Mouse (Mus musculus) embryonic facial prominence, embryonic 11.5 days (tissue): ENCODE data around the gene Slc27a5. TPM values are rescaled to one million over a fixed set of nuclear protein-coding genes. Genes with fewer than 3 reads are reported as not detected.

Experiments used
- ATAC-seq: fragments of 200-750 bp; cut with Nextera tagmentation; replicated peaks from 2 replicates; pipeline ENCODE4 v1.8.0; 2017; ENCODE audit warnings: low read depth; ENCODE audit not compliant: insufficient number of reproducible peaks, low FRiP score, low TSS enrichment
- DNase-seq: peaks from one replicate; pipeline ENCODE4 v3.0.0-alpha.2; 2015; ENCODE audit warnings: low spot score
- H3K27ac ChIP-seq: fragments of 300-500 bp; sonication (generic); replicated peaks from 2 replicates; pipeline ENCODE4 v1.5.1; 2014; ENCODE audit warnings: mild to moderate bottlenecking, low read depth, low read length, control low read depth
- H3K27me3 ChIP-seq: fragments of 300-500 bp; sonication (generic); 2 replicates; pipeline ENCODE4 v1.6.1; 2014; ENCODE audit warnings: mild to moderate bottlenecking, low read length, moderate library complexity, mixed read lengths; ENCODE audit not compliant: control insufficient read depth, insufficient read depth
- H3K36me3 ChIP-seq: fragments of 300-500 bp; sonication (generic); replicated peaks from 2 replicates; pipeline ENCODE4 v1.6.1; 2014; ENCODE audit warnings: low read depth, mild to moderate bottlenecking, low read length, moderate library complexity, mixed read lengths; ENCODE audit not compliant: control insufficient read depth, insufficient read depth
- H3K4me1 ChIP-seq: fragments of 300-500 bp; sonication (generic); 2 replicates; pipeline ENCODE4 v1.6.1; 2014; ENCODE audit warnings: low read length, mixed read lengths; ENCODE audit not compliant: control insufficient read depth, insufficient read depth
- H3K4me2 ChIP-seq: fragments of 300-500 bp; sonication (generic); 2 replicates; pipeline ENCODE4 v1.6.1; 2014; ENCODE audit warnings: low read depth, mild to moderate bottlenecking, control low read depth, low read length, moderate library complexity
- H3K4me3 ChIP-seq: fragments of 300-500 bp; sonication (generic); 2 replicates; pipeline ENCODE4 v1.5.1; 2014; ENCODE audit warnings: low read depth, low read length, control low read depth
- H3K9ac ChIP-seq: fragments of 300-500 bp; sonication (generic); replicated peaks from 2 replicates; pipeline ENCODE4 v1.6.1; 2014; ENCODE audit warnings: mild to moderate bottlenecking, control low read depth, low read length
- H3K9me3 ChIP-seq: fragments of 300-500 bp; sonication (generic); replicated peaks from 2 replicates; pipeline ENCODE4 v1.6.1; 2016; ENCODE audit warnings: mild to moderate bottlenecking, low read length, inconsistent platforms, mixed read lengths; ENCODE audit not compliant: control insufficient read depth
- WGBS: fragments of 180-500 bp; shearing (Covaris S2); extraction: QIAGEN DNeasy Blood & Tissue Kit; methylation state at CpG from one replicate; pipeline ENCODE4 v1.1.7; 2014; 5-methylcytosine and 5-hydroxymethylcytosine counted together
- polyA plus RNA-seq: library from polyadenylated mRNA; unstranded; fragments of >200 nt; fragmentation: Nextera tagmentation; extraction: Ambion mirVana; gene quantifications from 2 replicates; pipeline ENCODE4 v1.2.1, GENCODE M21; 2014

The Slc27a5 gene
- polyA plus RNA-seq, 1 experiment from 2014 or later: not detected

DNA sequence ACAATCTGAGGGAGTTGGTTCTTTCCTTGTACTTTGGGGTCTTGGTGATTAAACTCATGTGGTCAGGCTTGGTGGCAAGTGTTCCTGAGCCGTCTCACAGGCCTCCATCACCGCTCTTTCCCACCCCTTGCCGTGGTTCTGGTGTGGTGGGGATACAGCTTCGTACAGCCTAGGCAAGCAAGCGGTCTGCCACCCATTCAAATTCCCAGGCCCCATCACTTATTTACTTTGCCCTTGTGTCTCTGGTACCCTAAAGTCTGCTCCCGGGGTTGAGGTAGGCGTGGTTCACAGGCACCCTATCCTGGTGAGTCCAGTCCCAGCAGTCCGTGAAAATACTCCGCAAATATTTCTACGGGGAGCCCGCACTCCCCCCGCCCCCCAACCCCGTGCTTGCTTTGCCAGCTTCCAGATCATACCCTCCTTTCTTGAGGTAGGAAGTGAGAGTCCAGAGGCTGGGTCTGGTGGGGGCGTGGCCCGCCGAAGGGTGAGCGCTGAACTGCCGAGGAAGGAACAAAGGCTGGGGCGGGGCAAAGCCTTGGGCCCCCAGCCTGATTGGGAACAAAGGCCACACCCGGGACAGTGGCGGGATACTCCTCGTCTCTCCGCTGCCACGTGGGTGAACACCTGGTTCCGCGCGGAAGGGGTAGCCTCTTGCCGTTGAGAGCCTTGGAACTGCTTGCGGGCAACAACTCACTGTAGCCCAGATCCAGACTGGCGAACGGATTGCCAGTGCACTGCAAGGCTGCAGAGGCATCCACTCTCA lies 25.0 kb upstream of the Slc27a5 start:
- H3K4me2 ChIP-seq: peak overlapping the region; percentile 97
- peak overlapping the region; percentile 99 for H3K9ac ChIP-seq
- no peaks in the 10 kb centered on the region for H3K27me3 ChIP-seq
- H3K9me3 ChIP-seq: no peaks in the 10 kb centered on the region
- peak overlapping the region; percentile 100 for H3K27ac ChIP-seq
- H3K36me3 ChIP-seq: peaks cover 9% of the 10 kb centered on the region
- WGBS: 4% methylated on average over 31 of the region's 31 CpGs
- H3K4me3 ChIP-seq: peak overlapping the region; percentile 96
- H3K4me1 ChIP-seq: no peaks in the 10 kb centered on the region; the same call in 1 of the 2 replicates
- DNase-seq: peak; percentile 95
- ATAC-seq: peak; percentile 77

DNA sequence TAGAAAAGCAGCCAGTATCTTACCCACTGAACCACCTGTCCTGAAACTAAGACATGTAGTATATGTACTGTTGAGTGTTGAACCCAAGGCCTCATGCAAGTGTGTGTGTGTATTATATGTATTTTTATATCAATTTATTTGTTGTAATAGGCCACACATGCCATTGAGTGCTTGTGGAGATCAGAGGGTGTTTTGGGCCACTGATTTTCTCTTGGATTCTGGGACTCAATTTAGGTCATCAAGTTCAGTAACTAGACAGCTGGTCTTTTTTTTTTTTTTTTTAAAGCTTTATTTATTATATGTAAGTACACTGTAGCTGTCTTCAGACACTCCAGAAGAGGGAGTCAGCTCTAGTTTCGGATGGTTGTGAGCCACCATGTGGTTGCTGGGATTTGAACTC lies 17.2 kb upstream of the Slc27a5 start:
- H3K9ac ChIP-seq: no peak overlapping the region
- H3K36me3 ChIP-seq: no peaks in the 10 kb centered on the region
- no peak for ATAC-seq
- H3K4me2 ChIP-seq: no peak overlapping the region
- no peak overlapping the region for H3K27ac ChIP-seq
- no peak for DNase-seq
- 87% methylated on average over 1 of the region's 1 CpGs for WGBS
- H3K9me3 ChIP-seq: no peaks in the 10 kb centered on the region
- H3K4me3 ChIP-seq: no peak overlapping the region
- no peaks in the 10 kb centered on the region for H3K27me3 ChIP-seq
- H3K4me1 ChIP-seq: no peaks in the 10 kb centered on the region

DNA sequence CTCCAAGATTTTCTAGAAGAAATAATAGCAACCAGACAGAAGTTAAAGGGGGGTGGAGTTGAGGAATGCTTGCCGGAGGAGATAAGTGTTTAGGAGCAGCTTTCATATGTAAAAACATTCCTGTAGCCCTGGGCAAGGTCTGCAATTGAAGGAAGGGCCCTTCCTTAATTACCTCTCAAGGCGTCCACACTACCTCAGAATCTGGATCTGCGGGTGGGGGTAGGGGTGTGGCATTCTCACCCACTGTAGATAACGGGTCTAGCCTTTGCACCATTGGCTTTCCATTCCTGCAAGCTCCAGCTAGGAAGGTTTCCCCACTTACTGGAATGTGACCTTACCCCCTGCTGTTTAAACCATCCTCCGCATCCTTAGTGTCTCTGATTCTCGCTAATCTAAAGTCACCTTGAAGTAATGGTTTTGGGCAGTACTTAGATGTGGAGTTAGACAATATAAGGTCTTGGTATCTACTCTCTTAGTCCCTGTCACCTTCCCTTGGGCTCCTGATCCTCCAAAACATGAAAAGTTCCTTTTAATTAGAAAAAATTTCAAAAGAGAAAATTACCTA lies 16.4 kb upstream of the Slc27a5 start:
- Histone ChIP-seq H3K4me1 (no peaks in the 10 kb centered on the region), H3K36me3 (no peaks in the 10 kb centered on the region), H3K27ac (no peak overlapping the region), H3K4me3 (no peak overlapping the region), H3K27me3 (no peaks in the 10 kb centered on the region), H3K9ac (no peak overlapping the region), H3K9me3 (no peaks in the 10 kb centered on the region), H3K4me2 (no peak overlapping the region)
- WGBS: 33% methylated on average over 6 of the region's 6 CpGs
- DNase-seq (no peak), ATAC-seq (no peak)

- WGBS: 66% methylated on average over 4 of the region's 4 CpGs
- H3K4me3 ChIP-seq: no peak overlapping the region
- H3K27ac ChIP-seq: no peak overlapping the region
- H3K4me1 ChIP-seq: no peaks in the 10 kb centered on the region
- ATAC-seq (no peak), DNase-seq (no peak)
- H3K4me2 ChIP-seq: no peak overlapping the region
- H3K27me3 ChIP-seq: no peaks in the 10 kb centered on the region
- no peaks in the 10 kb centered on the region for H3K36me3 ChIP-seq
- H3K9me3 ChIP-seq: no peaks in the 10 kb centered on the region
- H3K9ac ChIP-seq: no peak overlapping the region
Measured at GRCm38 (mm10) chr7:13013671-13014070, 15.7 kb upstream of the Slc27a5 start.

DNA sequence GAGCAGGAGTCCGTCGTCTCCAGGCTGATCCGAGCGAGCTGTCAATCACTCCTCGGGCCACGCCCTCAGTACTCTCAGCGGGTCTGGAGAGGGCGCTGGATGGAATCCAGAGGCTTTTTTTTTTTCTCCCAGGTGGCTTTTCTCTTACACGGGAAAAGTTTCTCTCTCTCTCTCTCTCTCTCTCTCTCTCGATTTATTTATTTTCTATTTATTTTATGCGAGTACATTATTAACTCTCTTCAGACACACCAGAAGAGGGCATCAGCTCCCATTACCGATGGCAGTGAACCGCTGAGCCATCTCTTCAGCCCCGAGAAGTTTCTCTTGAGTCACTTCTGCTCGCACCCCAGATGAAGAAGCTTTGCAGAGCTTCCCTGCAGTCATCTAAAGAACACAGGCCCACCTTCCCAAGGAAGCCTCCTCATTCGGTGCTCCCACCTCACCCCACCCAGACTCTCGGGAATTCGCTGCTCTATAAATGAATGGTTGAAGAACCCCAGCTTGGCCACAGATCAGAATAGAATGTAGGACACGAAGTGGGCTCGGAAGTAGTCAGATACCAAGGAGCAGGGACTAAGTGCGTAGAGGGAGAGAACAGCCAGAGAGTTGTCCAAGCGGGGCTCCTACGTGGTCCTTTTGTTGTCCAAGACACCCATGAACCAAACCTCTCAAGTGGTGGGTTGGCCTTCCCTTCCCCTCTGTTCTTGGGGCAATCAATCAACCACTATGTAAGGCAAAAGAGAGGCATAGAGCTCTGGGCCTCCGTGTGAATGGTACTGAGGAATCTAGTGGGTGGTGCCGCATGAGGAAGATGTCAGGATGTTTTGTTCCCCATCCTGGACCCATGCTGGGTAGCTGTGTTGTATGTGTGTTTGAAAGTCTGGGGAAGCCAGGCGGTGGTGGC lies 12.3 kb upstream of the Slc27a5 start, which contains the start of gene Zbtb45:
Gene Zbtb45, minus strand, starts transcription at position 30 of the 904 bp plus-strand sequence.
- ATAC-seq (no peak), DNase-seq (no peak)
- H3K4me3 ChIP-seq: peak within 1 kb of the TSS; percentile 62

DNA sequence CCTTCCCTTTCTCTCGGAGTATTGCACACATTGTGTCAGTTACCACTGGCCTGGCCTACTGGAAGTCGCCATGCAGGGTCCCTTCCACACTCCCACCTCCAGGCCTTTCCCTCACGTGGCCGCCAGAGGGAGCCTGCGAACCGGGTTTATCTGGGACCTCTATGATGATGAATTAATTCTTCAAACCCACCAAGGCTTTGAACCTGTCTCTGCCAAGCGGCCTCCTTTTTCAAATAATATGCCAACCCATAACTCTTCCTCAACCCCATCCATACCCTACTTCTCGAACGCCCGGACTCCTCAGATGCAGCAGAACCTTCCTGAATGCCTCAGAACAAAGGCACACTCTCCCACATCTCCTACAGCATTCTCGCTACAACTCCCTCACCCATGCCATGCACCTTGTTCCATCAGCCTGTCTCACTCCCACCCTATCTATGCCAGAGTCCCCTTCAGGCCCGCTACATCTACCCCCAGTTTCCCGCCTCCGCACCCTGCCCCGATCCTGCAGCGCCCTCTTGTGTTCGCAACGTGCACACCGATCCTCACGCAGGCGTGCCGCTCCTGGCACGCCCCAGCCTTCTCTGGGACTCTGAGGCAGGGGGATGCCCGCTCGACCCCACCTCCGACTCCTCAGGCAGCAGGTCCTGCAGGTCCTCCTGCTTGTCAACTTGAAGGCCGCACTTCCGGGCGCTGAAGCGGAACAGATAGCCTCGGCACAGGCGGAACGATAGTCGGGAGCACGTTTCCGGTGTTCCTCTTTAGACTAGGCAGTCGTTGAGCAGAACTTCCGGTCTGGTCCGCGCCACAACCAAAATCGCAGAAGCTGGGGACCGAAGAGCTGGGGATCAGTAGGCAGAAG lies 11.4 kb upstream of the Slc27a5 start:
- DNase-seq: peak; percentile 98
- H3K36me3 ChIP-seq: peaks cover 6% of the 10 kb centered on the region; the same call in 1 of the 2 replicates
- WGBS: under 1% methylated on average over 42 of the region's 42 CpGs
- peak overlapping the region; percentile 90 for H3K9ac ChIP-seq
- peak; percentile 89 for ATAC-seq
- H3K27ac ChIP-seq: peak overlapping the region; percentile 95
- no peaks in the 10 kb centered on the region for H3K4me1 ChIP-seq
- H3K9me3 ChIP-seq: no peaks in the 10 kb centered on the region
- peak overlapping the region; percentile 83 for H3K4me2 ChIP-seq
- H3K4me3 ChIP-seq: peak overlapping the region; percentile 62
- peaks cover 4% of the 10 kb centered on the region; the same call in 1 of the 2 replicates for H3K27me3 ChIP-seq

More for the DNA sequence above, 12.3 kb upstream of the Slc27a5 start, which contains the start of gene Zbtb45:
- Histone ChIP-seq H3K4me1 (no peaks in the 10 kb centered on the region), H3K36me3 (peaks cover 6% of the 10 kb centered on the region; the same call in 1 of the 2 replicates), H3K27ac (peak within 1 kb of the TSS; percentile 95), H3K4me2 (peak within 1 kb of the TSS; percentile 83), H3K9me3 (no peaks in the 10 kb centered on the region), H3K9ac (peak within 1 kb of the TSS; percentile 90), H3K27me3 (peaks cover 4% of the 10 kb centered on the region; the same call in 1 of the 2 replicates)
- WGBS: 20% methylated on average over 26 of the region's 26 CpGs
